Mouse (Mus musculus) intestine, postnatal 0 days (tissue): ENCODE results near the gene Map3k20. TPM values are rescaled to one million over a fixed set of nuclear protein-coding genes. Genes with fewer than 3 reads are reported as not detected.
A peak's percentile ranks its signal among the peaks of the same experiment; 100 is the strongest.

Experiments used
- ATAC-seq: fragments of 200-750 bp; cut with Nextera tagmentation; 2 replicates; pipeline ENCODE4 v1.8.0; 2017; ENCODE audit warnings: mild to moderate bottlenecking, moderate TSS enrichment, moderate library complexity
- H3K27ac ChIP-seq: fragments of 300-500 bp; sonication (generic); 2 replicates; pipeline ENCODE4 v1.5.1; 2014; ENCODE audit warnings: mild to moderate bottlenecking, low read depth, low read length, moderate library complexity
- H3K27me3 ChIP-seq: fragments of 300-500 bp; sonication (generic); replicated peaks from 2 replicates; pipeline ENCODE4 v1.6.1; 2014; ENCODE audit warnings: low read length, mixed read lengths; ENCODE audit not compliant: control insufficient read depth, insufficient read depth
- H3K36me3 ChIP-seq: fragments of 300-500 bp; sonication (generic); 2 replicates; pipeline ENCODE4 v1.6.1; 2014; ENCODE audit warnings: mild to moderate bottlenecking, moderate library complexity; ENCODE audit not compliant: control insufficient read depth, insufficient read depth
- H3K4me1 ChIP-seq: fragments of 300-500 bp; sonication (generic); replicated peaks from 2 replicates; pipeline ENCODE4 v1.6.1; 2014; ENCODE audit warnings: antibody characterized with exemption, low read length, mixed read lengths; ENCODE audit not compliant: control insufficient read depth, insufficient read depth
- H3K4me2 ChIP-seq: fragments of 300-500 bp; sonication (generic); replicated peaks from 2 replicates; pipeline ENCODE4 v1.6.1; 2014; ENCODE audit warnings: low read depth, mild to moderate bottlenecking, moderate library complexity
- H3K4me3 ChIP-seq: fragments of 300-500 bp; sonication (generic); 2 replicates; pipeline ENCODE4 v1.5.1; 2014; ENCODE audit warnings: low read depth, low read length
- H3K9ac ChIP-seq: fragments of 300-500 bp; sonication (generic); 2 replicates; pipeline ENCODE4 v1.6.1; 2014; ENCODE audit warnings: mild to moderate bottlenecking, low read depth, low read length
- H3K9me3 ChIP-seq: fragments of 300-500 bp; sonication (generic); 2 replicates; pipeline ENCODE4 v1.6.1; 2016; ENCODE audit warnings: mixed run types; ENCODE audit not compliant: control insufficient read depth
- CTCF ChIP-seq: sonication (generic); IDR thresholded peaks from 2 replicates; pipeline ENCODE4 v1.5.1; 2016; ENCODE audit warnings: low read depth, mild to moderate bottlenecking, control low read depth, antibody characterized with exemption, moderate library complexity
- WGBS: fragments of 180-500 bp; shearing (Covaris S2); extraction: QIAGEN DNeasy Blood & Tissue Kit; methylation state at CpG from one replicate; pipeline ENCODE4 v1.1.7; 2014; 5-methylcytosine and 5-hydroxymethylcytosine counted together
- polyA plus RNA-seq: library from polyadenylated mRNA; unstranded; fragments of >200 nt; fragmentation: Nextera tagmentation; extraction: Ambion mirVana; gene quantifications from 2 replicates; pipeline ENCODE4 v1.2.1, GENCODE M21; 2015

Map3k20 gene
- polyA plus RNA-seq, 1 experiment from 2014 or later = 9.0 TPM

DNA sequence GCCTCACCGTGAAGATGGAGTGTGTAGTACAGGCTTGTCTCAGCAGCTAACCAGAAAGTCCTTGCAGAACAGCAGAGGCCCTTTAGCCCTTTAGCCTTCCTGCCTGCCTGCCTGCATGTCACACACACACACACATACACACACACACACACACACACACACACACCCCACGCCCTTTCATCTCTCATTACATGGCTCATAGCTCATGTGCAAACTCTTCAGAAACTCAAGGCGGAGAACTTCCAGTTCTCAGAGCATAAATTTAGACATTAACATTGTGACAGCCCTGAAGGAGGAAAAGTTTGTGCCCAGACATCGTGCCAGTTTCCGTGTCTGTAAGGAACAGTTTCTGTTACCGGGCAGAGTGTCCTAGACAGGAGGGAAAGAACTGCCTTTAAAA is 111.5 kb downstream of the Map3k20 start:
- ATAC-seq = no peak
- no peak for TF ChIP-seq CTCF
- Histone ChIP-seq H3K4me2 (no peak overlapping the region), H3K4me3 (no peak overlapping the region), H3K36me3 (no peaks in the 10 kb centered on the region), H3K9ac (no peak overlapping the region), H3K27ac (no peak overlapping the region), H3K9me3 (no peaks in the 10 kb centered on the region), H3K27me3 (no peaks in the 10 kb centered on the region), H3K4me1 (no peaks in the 10 kb centered on the region)
- WGBS = 84% methylated on average over 6 of the region's 6 CpGs

DNA sequence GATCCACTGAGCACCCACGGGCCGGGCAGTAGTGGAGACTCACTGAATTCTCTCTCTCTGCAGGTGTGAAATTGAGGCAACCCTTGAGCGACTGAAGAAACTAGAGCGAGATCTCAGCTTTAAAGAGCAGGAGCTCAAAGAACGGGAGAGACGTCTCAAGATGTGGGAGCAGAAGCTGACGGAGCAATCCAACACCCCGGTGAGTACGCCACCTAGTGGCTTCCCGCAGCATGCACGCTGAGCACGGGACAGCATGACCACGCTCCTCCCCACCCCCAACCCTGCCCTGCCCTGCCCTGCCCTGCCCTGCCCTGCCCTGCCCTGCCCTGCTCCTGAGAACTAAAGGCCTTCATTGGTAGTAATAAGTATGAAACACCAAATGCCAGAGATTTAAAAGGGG is 112.8 kb downstream of the Map3k20 start:
- peak; percentile 86 for TF ChIP-seq CTCF
- Histone ChIP-seq H3K4me1 (no peaks in the 10 kb centered on the region), H3K4me2 (0 out of 2 replicates have a peak overlapping the region, but pooled peaks have one; percentile 25), H3K4me3 (no peak overlapping the region), H3K9ac (no peak overlapping the region), H3K36me3 (no peaks in the 10 kb centered on the region), H3K27me3 (no peaks in the 10 kb centered on the region), H3K27ac (no peak overlapping the region), H3K9me3 (no peaks in the 10 kb centered on the region)
- ATAC-seq = peak; percentile 96
- 23% methylated on average over 13 of the region's 13 CpGs for WGBS

DNA sequence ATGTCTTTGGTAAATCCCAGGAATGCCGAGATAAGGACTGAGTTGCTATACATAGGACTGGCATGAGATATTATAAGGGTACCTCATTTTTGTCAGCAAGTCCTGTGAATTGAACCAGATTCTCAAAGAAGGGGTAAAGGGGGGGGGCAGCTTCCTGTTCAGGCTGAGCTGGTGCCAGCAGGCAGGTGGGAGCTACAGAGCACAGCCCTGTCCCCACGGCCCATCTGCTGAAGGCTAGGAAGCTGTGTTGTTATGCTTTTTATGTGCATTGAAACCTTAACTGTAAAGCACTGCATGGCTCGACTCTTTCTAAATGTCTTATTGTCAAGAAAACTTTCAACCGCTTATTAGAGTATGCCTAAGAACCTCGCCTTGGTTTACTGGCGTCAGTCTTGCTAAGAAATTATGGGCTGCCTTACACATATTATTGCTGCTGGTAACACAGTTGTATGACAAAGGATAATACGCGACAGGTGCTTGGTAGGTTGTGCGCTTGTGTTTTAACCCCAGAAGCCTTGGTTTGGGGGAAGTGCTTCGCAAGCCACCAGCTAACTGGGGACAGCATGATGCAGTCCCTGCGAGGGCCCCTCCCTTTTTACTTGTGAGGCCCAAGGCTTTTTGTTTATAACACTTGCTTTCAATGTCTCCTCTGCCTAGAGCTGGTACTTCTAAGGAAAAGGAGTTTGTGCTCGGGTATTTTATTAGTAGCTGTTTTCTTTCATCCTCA is 114.2 kb downstream of the Map3k20 start:
- ATAC-seq = no peak
- TF ChIP-seq CTCF = no peak
- H3K27ac ChIP-seq = no peak overlapping the region
- no peaks in the 10 kb centered on the region for H3K36me3 ChIP-seq
- no peak overlapping the region for H3K4me3 ChIP-seq
- no peaks in the 10 kb centered on the region for H3K27me3 ChIP-seq
- H3K9me3 ChIP-seq = no peaks in the 10 kb centered on the region
- no peaks in the 10 kb centered on the region for H3K4me1 ChIP-seq
- H3K4me2 ChIP-seq = no peak overlapping the region
- no peak overlapping the region for H3K9ac ChIP-seq
- WGBS = 69% methylated on average over 12 of the region's 12 CpGs

DNA sequence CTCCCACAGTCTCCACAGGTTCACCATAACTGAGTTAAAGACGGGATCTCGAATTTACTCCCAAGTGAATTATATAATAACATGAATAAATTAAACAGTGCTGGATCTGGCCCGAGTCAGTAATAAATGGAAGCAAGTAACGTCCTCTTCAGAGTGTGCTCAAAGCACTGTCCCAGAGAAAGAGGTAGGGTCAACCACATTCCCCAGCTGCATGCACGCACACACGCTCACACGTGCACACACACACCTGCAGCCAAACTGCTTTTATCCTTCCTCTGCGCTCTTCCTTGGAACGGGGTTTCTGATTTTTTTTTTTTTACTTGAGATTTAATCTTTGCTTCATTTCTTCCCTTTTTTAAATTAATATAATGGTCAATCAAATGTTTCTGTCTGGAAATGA is 115.9 kb downstream of the Map3k20 start:
- no peaks in the 10 kb centered on the region for H3K27me3 ChIP-seq
- no peak overlapping the region for H3K9ac ChIP-seq
- no peak overlapping the region for H3K27ac ChIP-seq
- ATAC-seq = no peak
- no peaks in the 10 kb centered on the region for H3K36me3 ChIP-seq
- TF ChIP-seq CTCF = no peak
- H3K4me1 ChIP-seq = no peaks in the 10 kb centered on the region
- H3K9me3 ChIP-seq = no peaks in the 10 kb centered on the region
- no peak overlapping the region for H3K4me3 ChIP-seq
- 83% methylated on average over 9 of the region's 9 CpGs for WGBS
- no peak overlapping the region for H3K4me2 ChIP-seq

DNA sequence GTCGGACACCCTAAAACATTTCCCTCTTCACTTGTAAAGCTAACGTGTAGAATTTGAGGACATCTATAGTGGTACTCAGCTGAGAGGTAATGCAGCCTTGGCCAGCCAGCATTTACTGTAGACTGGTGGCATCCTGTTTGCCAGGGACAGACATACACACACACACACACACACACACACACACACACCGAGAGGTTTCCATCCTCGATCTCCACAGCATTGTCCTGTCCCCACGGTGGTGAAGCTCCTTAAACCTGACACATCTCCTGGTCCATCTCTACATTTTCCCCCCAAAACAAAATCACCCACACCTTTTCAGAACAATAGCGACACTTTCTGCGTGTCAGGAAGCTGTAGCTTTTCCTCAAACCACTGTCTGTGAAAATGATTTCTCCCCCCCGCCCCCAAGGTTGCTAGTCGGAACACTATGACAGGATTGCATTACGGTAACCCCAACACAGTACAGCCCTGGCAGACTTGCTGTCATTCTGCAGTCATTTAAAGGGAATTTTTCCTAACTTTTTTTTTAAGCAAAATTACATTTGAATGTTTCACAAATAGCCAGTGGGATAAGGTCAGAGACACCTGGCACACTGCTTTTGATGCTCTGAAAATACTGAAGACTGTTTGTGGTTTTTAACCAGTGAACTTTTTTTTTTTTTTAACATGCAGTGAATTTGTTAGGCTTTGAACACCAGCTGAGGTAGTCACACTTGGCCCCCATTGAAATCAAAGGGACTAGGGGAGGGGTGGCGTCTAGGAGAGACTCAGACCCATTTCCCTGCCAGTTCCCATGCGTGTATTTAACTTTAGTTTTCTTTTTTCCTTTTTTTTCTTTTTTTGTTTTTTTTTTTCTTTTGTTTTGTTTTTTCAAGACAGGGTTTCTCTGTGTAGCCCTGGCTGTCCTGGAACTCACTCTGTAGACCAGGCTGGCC is 120.5 kb downstream of the Map3k20 start:
- no peaks in the 10 kb centered on the region for H3K9me3 ChIP-seq
- TF ChIP-seq CTCF = no peak
- no peak overlapping the region for H3K4me2 ChIP-seq
- WGBS = 87% methylated on average over 12 of the region's 12 CpGs
- no peaks in the 10 kb centered on the region for H3K27me3 ChIP-seq
- ATAC-seq = no peak
- no peak overlapping the region for H3K9ac ChIP-seq
- no peak overlapping the region for H3K4me3 ChIP-seq
- H3K36me3 ChIP-seq = no peaks in the 10 kb centered on the region; the same call in 1 of the 2 replicates
- no peak overlapping the region for H3K27ac ChIP-seq
- no peaks in the 10 kb centered on the region for H3K4me1 ChIP-seq

DNA sequence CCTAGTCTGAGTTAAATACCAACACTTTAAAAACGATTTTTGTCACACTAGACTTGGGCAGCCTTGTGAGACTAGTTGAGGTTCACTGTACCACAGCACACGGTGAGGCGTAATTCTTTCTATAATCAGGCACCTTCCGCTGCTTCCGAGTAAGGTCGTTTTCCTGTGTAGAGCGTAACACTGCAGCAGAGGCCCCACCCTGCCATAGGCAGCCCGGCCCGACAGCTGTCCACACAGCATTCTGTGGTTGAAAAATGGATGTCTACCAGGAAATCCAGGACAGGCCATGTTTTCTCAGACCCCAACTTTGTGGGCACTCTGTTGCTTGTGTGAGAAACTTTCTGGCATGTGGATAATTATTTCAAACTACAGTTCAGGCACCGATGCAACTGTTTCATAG is 121.3 kb downstream of the Map3k20 start:
- Histone ChIP-seq H3K4me2 (no peak overlapping the region), H3K9me3 (no peaks in the 10 kb centered on the region), H3K4me3 (no peak overlapping the region), H3K27me3 (no peaks in the 10 kb centered on the region), H3K27ac (no peak overlapping the region), H3K9ac (no peak overlapping the region), H3K36me3 (no peaks in the 10 kb centered on the region; the same call in 1 of the 2 replicates), H3K4me1 (no peaks in the 10 kb centered on the region)
- no peak for TF ChIP-seq CTCF
- 35% methylated on average over 10 of the region's 10 CpGs for WGBS
- ATAC-seq = peak; percentile 59; the same call in 1 of the 2 replicates
